Mouse (Mus musculus): ENCODE measurements around the gene Slc25a12. TPM values are rescaled to one million over a fixed set of nuclear protein-coding genes. Genes with fewer than 3 reads are reported as not detected.
A peak's percentile ranks its signal among the peaks of the same experiment; 100 is the strongest.
"Not testable (repeated sequence)": the region's sequence is repeated elsewhere in the genome, so short reads cannot be mapped to it uniquely, and the experiment has no call there.

Slc25a12 gene
- polyA plus RNA-seq, 1 experiment from 2014 or later = 27.5 TPM

DNA sequence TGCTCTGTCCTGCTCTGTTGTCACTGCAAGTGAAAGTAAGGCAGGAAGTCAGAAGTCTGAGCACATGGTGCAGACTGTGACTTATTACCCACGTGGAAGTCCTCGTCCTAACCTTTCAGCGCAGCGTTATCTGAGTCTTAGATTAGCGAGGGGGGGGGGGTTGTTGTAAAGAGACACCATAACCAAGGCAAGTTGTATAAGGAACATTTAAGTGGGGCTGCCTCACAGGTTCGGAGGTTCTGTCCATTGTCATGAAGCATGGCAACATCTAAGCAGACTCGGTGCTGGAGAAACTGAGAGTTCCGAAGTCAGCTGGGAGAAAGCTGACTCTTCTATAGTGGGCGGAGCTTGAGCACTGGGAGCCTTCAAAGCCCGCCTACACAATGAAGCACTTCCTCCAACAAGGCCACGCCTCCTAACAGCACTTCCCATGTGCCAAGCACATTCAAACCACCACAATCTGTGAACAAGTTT, 8.9 kb upstream of the Slc25a12 start:
- H3K4me2 ChIP-seq (ENCODE audit: low read length) = peak overlapping the region; percentile 23; the same call in 1 of the 2 replicates
- 34% methylated on average over 11 of the region's 11 CpGs for WGBS

DNA sequence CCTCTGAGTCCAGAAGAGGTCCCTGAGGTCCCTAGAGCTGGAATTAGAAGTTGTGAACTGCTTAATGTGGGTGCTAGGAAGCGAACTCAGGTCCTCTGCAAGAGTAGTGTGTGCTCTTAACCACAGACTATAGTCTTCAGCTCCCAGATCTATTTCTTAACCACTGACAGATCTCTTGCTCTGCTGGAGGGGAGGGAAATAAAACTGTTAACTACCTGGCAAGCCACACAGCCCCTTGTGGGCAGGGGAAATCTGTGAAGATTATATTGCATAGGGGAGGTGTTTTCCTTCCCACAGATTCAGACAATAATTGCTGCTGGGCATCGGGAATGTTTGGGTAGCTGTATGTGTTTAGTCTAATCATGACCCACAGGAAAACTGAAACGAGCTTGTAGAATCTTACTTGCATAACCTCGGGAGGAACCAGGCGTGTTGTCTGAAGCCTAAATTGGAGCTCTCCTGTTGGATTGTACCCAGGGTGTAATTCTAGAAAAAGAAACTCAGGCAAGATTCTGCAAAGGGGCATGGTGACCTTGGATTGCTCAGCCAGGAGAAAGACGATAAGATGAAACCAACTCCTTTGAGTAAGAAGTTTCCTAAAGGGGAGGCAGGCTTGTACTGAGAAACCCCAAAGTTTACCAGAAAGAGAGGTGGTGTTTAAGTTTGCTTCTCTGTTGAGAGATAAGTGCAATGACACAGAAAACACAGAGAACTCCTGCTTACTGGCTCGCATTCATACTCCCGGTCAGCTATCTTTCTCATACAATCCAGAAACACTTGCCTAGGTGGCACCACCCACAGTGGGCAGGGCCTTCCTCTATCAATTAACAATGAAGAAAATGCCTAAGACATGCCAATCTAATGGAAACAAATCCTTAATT, 7.0 kb upstream of the Slc25a12 start:
- H3K4me2 ChIP-seq (ENCODE audit: low read length) = no peak overlapping the region
- no peak for ATAC-seq (replicated peaks; ENCODE audit: low FRiP score, low TSS enrichment, low read depth)
- H3K4me3 ChIP-seq (ENCODE audit: low read depth, low read length) = no peak overlapping the region
- WGBS = 67% methylated on average over 8 of the region's 8 CpGs
- no peak for DNase-seq (ENCODE audit: low spot score)
- H3K36me3 ChIP-seq (ENCODE audit: control insufficient read depth, insufficient read depth, low read length) = no peaks in the 10 kb centered on the region
- H3K27ac ChIP-seq (ENCODE audit: low read depth) = no peak overlapping the region
- H3K27me3 ChIP-seq (replicated peaks; ENCODE audit: control insufficient read depth, insufficient read depth, low read length) = no peaks in the 10 kb centered on the region
- no peaks in the 10 kb centered on the region for H3K4me1 ChIP-seq (replicated peaks; ENCODE audit: control insufficient read depth, insufficient read depth, low read length)
- no peak overlapping the region for H3K9ac ChIP-seq (ENCODE audit: low read length)
- H3K9me3 ChIP-seq (ENCODE audit: control insufficient read depth, low read length) = no peaks in the 10 kb centered on the region

More for the DNA sequence above, 8.9 kb upstream of the Slc25a12 start:
- H3K27ac ChIP-seq (ENCODE audit: low read depth) = no peak overlapping the region
- H3K4me1 ChIP-seq (replicated peaks; ENCODE audit: control insufficient read depth, insufficient read depth, low read length) = no peaks in the 10 kb centered on the region
- no peak overlapping the region for H3K4me3 ChIP-seq (ENCODE audit: low read depth, low read length)
- H3K27me3 ChIP-seq (replicated peaks; ENCODE audit: control insufficient read depth, insufficient read depth, low read length) = no peaks in the 10 kb centered on the region
- H3K9ac ChIP-seq (ENCODE audit: low read length) = no peak overlapping the region
- H3K36me3 ChIP-seq (ENCODE audit: control insufficient read depth, insufficient read depth, low read length) = no peaks in the 10 kb centered on the region
- DNase-seq (ENCODE audit: low spot score) = no peak
- no peak for ATAC-seq (replicated peaks; ENCODE audit: low FRiP score, low TSS enrichment, low read depth)
- no peaks in the 10 kb centered on the region for H3K9me3 ChIP-seq (ENCODE audit: control insufficient read depth, low read length)

DNA sequence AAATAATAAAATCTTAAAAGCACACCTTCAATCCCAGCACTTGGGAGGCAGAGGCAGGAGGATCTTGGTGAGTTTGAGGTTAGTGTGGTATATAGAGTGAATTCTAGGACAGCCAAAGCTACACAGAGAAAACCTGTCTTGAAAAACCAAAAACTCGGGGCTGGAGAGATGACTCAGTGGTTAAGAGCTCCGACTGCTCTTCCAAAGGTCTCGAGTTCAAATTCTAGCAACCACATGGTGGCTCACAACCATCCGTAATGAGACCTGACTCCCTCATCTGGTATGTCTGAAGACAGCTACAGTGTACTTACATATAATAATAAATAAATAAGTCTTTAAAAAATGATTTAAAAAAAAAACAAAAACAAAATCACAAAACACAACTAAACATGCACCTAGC, 4.7 kb upstream of the Slc25a12 start:
- H3K4me2 ChIP-seq (ENCODE audit: low read length) = not testable (repeated sequence)

DNA sequence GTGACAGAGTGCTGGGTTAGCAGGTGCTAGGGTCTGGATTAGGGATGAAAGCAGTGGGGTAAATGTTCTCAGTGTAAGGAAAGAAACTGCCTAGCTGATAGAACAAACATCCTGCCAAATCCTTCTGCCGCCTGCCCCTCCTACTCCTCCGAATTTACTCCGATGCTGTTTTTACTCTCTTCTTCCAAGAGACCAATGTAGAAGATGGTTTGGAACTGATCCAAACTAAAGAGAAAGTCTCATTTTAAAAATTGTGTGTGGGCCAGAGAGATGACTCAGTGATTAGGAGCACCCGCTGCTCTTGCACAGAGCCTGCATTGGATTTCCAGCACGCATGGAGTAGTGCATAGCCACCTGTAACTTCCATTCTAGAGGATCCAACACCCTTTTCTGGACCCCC, 4.2 kb upstream of the Slc25a12 start:
- 70% methylated on average over 5 of the region's 5 CpGs for WGBS
- H3K4me1 ChIP-seq (replicated peaks; ENCODE audit: control insufficient read depth, insufficient read depth, low read length) = no peaks in the 10 kb centered on the region; the same call in 1 of the 2 replicates
- no peaks in the 10 kb centered on the region for H3K27me3 ChIP-seq (replicated peaks; ENCODE audit: control insufficient read depth, insufficient read depth, low read length)
- no peak overlapping the region for H3K9ac ChIP-seq (ENCODE audit: low read length)
- H3K36me3 ChIP-seq (ENCODE audit: control insufficient read depth, insufficient read depth, low read length) = no peaks in the 10 kb centered on the region
- ATAC-seq (replicated peaks; ENCODE audit: low FRiP score, low TSS enrichment, low read depth) (no peak), DNase-seq (ENCODE audit: low spot score) (no peak)
- H3K4me3 ChIP-seq (ENCODE audit: low read depth, low read length) = no peak overlapping the region
- no peaks in the 10 kb centered on the region for H3K9me3 ChIP-seq (ENCODE audit: control insufficient read depth, low read length)
- H3K27ac ChIP-seq (ENCODE audit: low read depth) = no peak overlapping the region
- H3K4me2 ChIP-seq (ENCODE audit: low read length) = no peak overlapping the region

More for the DNA sequence above, 4.7 kb upstream of the Slc25a12 start:
- not testable (repeated sequence) for H3K27ac ChIP-seq (ENCODE audit: low read depth); ATAC-seq (replicated peaks; ENCODE audit: low FRiP score, low TSS enrichment, low read depth); H3K4me3 ChIP-seq (ENCODE audit: low read depth, low read length); H3K9ac ChIP-seq (ENCODE audit: low read length); H3K9me3 ChIP-seq (ENCODE audit: control insufficient read depth, low read length); DNase-seq (ENCODE audit: low spot score); H3K4me1 ChIP-seq (replicated peaks; ENCODE audit: control insufficient read depth, insufficient read depth, low read length); H3K36me3 ChIP-seq (ENCODE audit: control insufficient read depth, insufficient read depth, low read length); H3K27me3 ChIP-seq (replicated peaks; ENCODE audit: control insufficient read depth, insufficient read depth, low read length)
- 90% methylated on average over 4 of the region's 4 CpGs for WGBS

DNA sequence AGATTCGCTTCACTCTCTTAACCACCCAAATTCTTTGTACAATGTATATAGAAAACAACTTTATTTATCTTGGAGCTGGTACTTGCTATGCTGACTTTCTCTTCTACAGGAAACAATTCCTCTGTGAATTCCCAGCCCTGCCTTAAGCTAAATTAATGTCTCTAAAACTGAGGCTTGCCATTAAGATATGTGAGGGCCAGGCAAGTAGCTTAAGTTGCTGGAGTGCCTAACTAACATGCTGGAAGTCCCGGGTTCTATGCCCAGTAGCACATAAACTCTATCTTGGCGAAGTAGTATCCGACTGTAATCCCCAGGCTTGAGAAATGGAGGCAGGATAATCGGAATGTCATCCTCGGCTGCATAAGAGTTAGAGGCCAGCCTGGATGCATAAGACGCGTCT, 537 bp upstream of the Slc25a12 start:
- 34% methylated on average over 8 of the region's 8 CpGs for WGBS
- DNase-seq (ENCODE audit: low spot score) = no peak
- no peak overlapping the region for H3K9ac ChIP-seq (ENCODE audit: low read length)

DNA sequence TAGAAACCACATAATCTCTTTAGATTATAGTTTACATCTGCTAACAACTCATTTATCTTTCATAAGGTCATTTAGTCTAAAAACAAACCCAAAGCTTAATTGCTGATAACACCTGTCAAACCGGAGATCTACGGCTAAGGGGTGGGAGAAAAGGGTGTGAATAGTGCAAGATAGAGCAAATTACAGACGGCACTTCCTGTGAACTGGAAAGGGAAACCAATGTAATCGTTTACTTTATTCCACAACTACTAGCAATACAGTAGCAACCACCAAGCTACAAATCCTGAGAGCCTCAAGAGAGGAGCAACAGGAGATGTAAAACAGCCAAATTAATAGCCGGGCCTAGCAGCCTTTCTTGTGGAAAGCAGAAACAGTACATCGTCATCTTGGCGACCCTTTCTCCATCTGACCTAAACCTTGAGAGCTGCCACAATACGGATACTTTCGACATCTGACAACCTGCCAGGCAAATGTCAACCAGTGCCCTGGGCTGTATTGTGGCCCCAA, 878 bp downstream of the Slc25a12 start:
- Histone ChIP-seq H3K4me1 (replicated peaks; ENCODE audit: control insufficient read depth, insufficient read depth, low read length) (no peaks in the 10 kb centered on the region; the same call in 1 of the 2 replicates), H3K9ac (ENCODE audit: low read length) (peak overlapping the region; percentile 63), H3K36me3 (ENCODE audit: control insufficient read depth, insufficient read depth, low read length) (no peaks in the 10 kb centered on the region), H3K4me2 (ENCODE audit: low read length) (peak overlapping the region; percentile 80), H3K9me3 (ENCODE audit: control insufficient read depth, low read length) (no peaks in the 10 kb centered on the region), H3K27me3 (replicated peaks; ENCODE audit: control insufficient read depth, insufficient read depth, low read length) (no peaks in the 10 kb centered on the region), H3K4me3 (ENCODE audit: low read depth, low read length) (peak overlapping the region; percentile 73), H3K27ac (ENCODE audit: low read depth) (no peak overlapping the region)
- ATAC-seq (replicated peaks; ENCODE audit: low FRiP score, low TSS enrichment, low read depth) = no peak
- WGBS = 16% methylated on average over 9 of the region's 9 CpGs
- DNase-seq (ENCODE audit: low spot score) = no peak

More for the DNA sequence above, 537 bp upstream of the Slc25a12 start:
- no peaks in the 10 kb centered on the region for H3K36me3 ChIP-seq (ENCODE audit: control insufficient read depth, insufficient read depth, low read length)
- H3K4me2 ChIP-seq (ENCODE audit: low read length) = peak overlapping the region; percentile 80
- H3K27me3 ChIP-seq (replicated peaks; ENCODE audit: control insufficient read depth, insufficient read depth, low read length) = no peaks in the 10 kb centered on the region
- no peak for ATAC-seq (replicated peaks; ENCODE audit: low FRiP score, low TSS enrichment, low read depth)
- no peak overlapping the region for H3K27ac ChIP-seq (ENCODE audit: low read depth)
- peak overlapping the region; percentile 73 for H3K4me3 ChIP-seq (ENCODE audit: low read depth, low read length)
- H3K9me3 ChIP-seq (ENCODE audit: control insufficient read depth, low read length) = no peaks in the 10 kb centered on the region
- no peaks in the 10 kb centered on the region; the same call in 1 of the 2 replicates for H3K4me1 ChIP-seq (replicated peaks; ENCODE audit: control insufficient read depth, insufficient read depth, low read length)

DNA sequence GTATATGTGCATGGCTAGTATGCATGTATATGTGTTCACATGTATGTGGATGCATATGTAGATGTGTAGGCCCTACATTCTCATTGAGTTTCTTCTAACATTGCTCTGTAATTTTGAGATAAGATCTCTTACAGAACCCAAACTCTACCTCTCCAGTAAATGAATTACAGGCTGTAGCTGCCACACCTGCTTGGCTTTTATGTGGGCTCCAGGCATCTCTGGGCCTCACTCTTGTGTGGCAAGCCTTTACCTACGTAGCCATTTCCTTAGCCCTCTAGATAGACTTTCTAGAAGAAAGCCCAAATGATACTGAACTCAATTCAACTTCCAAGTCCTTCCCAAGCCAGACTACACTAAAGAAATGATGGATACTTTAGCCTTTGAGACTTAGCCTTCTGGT, 7.4 kb downstream of the Slc25a12 start:
- H3K36me3 ChIP-seq (ENCODE audit: control insufficient read depth, insufficient read depth, low read length) = no peaks in the 10 kb centered on the region
- 91% methylated on average over 1 of the region's 1 CpGs for WGBS

DNA sequence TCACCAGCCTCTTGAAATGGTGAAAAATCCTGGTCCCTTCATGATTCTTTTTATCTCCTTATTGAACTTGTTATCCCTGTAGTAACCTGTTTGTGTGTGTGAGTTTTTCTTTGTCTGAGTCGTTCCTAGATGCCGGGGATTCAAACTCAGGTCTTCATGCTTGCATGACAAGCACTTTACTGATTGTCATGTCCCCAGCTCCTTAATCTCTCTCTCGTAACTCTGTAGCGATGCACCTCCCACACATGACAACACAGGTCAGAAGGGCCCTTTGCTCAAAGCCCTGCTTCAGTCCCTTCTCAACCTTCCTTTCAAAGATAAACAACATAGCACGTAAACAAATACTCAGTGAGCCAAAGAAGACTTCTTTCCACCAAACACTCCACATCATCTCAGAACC, 9.2 kb downstream of the Slc25a12 start:
- H3K9me3 ChIP-seq (ENCODE audit: control insufficient read depth, low read length) = no peaks in the 10 kb centered on the region
- no peaks in the 10 kb centered on the region for H3K27me3 ChIP-seq (replicated peaks; ENCODE audit: control insufficient read depth, insufficient read depth, low read length)
- no peak overlapping the region for H3K9ac ChIP-seq (ENCODE audit: low read length)
- WGBS = 88% methylated on average over 5 of the region's 5 CpGs
- H3K27ac ChIP-seq (ENCODE audit: low read depth) = no peak overlapping the region
- no peak overlapping the region for H3K4me3 ChIP-seq (ENCODE audit: low read depth, low read length)
- DNase-seq (ENCODE audit: low spot score) (no peak), ATAC-seq (replicated peaks; ENCODE audit: low FRiP score, low TSS enrichment, low read depth) (no peak)
- no peaks in the 10 kb centered on the region for H3K4me1 ChIP-seq (replicated peaks; ENCODE audit: control insufficient read depth, insufficient read depth, low read length)
- no peak overlapping the region for H3K4me2 ChIP-seq (ENCODE audit: low read length)
- no peaks in the 10 kb centered on the region for H3K36me3 ChIP-seq (ENCODE audit: control insufficient read depth, insufficient read depth, low read length)

More for the DNA sequence above, 7.4 kb downstream of the Slc25a12 start:
- Histone ChIP-seq H3K9me3 (ENCODE audit: control insufficient read depth, low read length) (no peaks in the 10 kb centered on the region), H3K27me3 (replicated peaks; ENCODE audit: control insufficient read depth, insufficient read depth, low read length) (no peaks in the 10 kb centered on the region), H3K4me1 (replicated peaks; ENCODE audit: control insufficient read depth, insufficient read depth, low read length) (no peaks in the 10 kb centered on the region), H3K27ac (ENCODE audit: low read depth) (no peak overlapping the region), H3K9ac (ENCODE audit: low read length) (no peak overlapping the region), H3K4me3 (ENCODE audit: low read depth, low read length) (no peak overlapping the region), H3K4me2 (ENCODE audit: low read length) (no peak overlapping the region)
- DNase-seq (ENCODE audit: low spot score) (no peak), ATAC-seq (replicated peaks; ENCODE audit: low FRiP score, low TSS enrichment, low read depth) (no peak)
